In the genomic region with DNA sequence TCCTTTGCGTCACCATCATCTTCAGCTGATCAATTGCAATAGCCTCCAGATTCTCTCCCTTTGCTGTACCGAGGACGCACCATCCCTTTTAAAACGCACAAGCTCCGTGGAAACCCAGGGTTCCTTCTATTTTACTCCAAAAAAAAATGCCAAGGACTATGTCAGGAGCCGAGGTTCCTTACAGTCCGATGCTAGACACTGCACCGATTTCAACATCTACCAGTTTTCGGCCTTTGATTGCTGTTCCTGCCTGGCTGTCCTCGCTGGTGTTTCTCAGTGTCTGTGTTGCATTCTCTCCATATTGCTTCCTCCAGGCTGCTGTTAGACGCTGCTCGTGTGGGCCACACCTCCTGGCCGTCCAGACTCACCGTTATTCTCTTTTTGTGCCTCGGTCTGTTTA, we compare ENCODE assay signal across 15 mouse cellular contexts.
"Had no signal": no experiment of that assay in that cellular context is flagged by ENCODE, and none has a peak within 500 bp of the region (broad histone marks: within the 10 kb centered on the region; RNA-seq: fewer than 3 reads in every experiment).

No protein-coding gene starts in this region.

- DNase-seq: retina, postnatal 1 day; right cerebral cortex, adult 18-20 months; right cerebral cortex, postnatal 14 days; right cerebral cortex, postnatal 25 days; right cerebral cortex, postnatal 4 days; spleen, adult 18-20 months; thymus, adult 18-20 months; thymus, adult 2 months; thymus, postnatal 14 days; thymus, postnatal 25 days; thymus, postnatal 36 days; thymus, postnatal 4 days had no signal

- H3K4me3 ChIP-seq: neural tube, embryonic 15.5 days; stomach, embryonic 15.5 days had no signal

- H3K27me3 ChIP-seq: neural tube, embryonic 15.5 days; stomach, embryonic 15.5 days had no signal

- H3K4me2 ChIP-seq: neural tube, embryonic 15.5 days; stomach, embryonic 15.5 days had no signal

- H3K36me3 ChIP-seq: neural tube, embryonic 15.5 days; stomach, embryonic 15.5 days had no signal

- H3K27ac ChIP-seq: neural tube, embryonic 15.5 days; stomach, embryonic 15.5 days; stomach, postnatal 0 days had no signal

- H3K9me3 ChIP-seq: neural tube, embryonic 15.5 days; stomach, embryonic 15.5 days had no signal

- H3K4me1 ChIP-seq: neural tube, embryonic 15.5 days; stomach, embryonic 15.5 days had no signal

- H3K9ac ChIP-seq: neural tube, embryonic 15.5 days; stomach, embryonic 15.5 days had no signal
